Comparison of ENCODE assay signal across 12 mouse cellular contexts in genomic region chr11:120903159-120903850, GRCm38 (mm10). TPM values are rescaled to one million over a fixed set of nuclear protein-coding genes. Genes with fewer than 3 reads are reported as not detected.
DNase-seq lines count a peak whose midpoint lies in the region; ATAC-seq and TF ChIP-seq lines count a peak whose summit lies in the region.
"Had no signal": no experiment of that assay in that cellular context is flagged by ENCODE, and none has a peak within 500 bp of the region (broad histone marks: within the 10 kb centered on the region; RNA-seq: fewer than 3 reads in every experiment).

No protein-coding gene starts in this region.

- H3K4me2 ChIP-seq in liver, embryonic 14.5 days (ENCODE audit: low read depth): peak overlapping the region; percentile 23; the same call in 1 of the 2 replicates
- no peak overlapping the region for H3K4me2 ChIP-seq in forebrain, embryonic 13.5 days
- H3K4me2 ChIP-seq: hindbrain, embryonic 12.5 days; limb, embryonic 12.5 days had no signal

- WGBS in liver, embryonic 14.5 days (ENCODE audit: insufficient replicate concordance): 79% methylated on average over 24 of the region's 24 CpGs
- 86% methylated on average over 24 of the region's 24 CpGs for WGBS in forebrain, embryonic 13.5 days
- 83% methylated on average over 24 of the region's 24 CpGs for WGBS in limb, embryonic 10.5 days

- TF ChIP-seq EP300 in liver, embryonic 14.5 days (IDR thresholded peaks at IDR 0.05; ENCODE audit: low read depth): no peak

- no peak for ATAC-seq in liver, embryonic 14.5 days (ENCODE audit: insufficient read depth)
- no peak for ATAC-seq in forebrain, embryonic 13.5 days
- ATAC-seq: forebrain, postnatal 0 days had no signal

- no peaks in the 10 kb centered on the region for H3K9me3 ChIP-seq in liver, embryonic 14.5 days (ENCODE audit: control insufficient read depth, low read length)
- H3K9me3 ChIP-seq in forebrain, embryonic 13.5 days (replicated peaks): no peaks in the 10 kb centered on the region
- H3K9me3 ChIP-seq in limb, embryonic 10.5 days (replicated peaks): no peaks in the 10 kb centered on the region
- H3K9me3 ChIP-seq: hindbrain, embryonic 12.5 days; limb, embryonic 12.5 days had no signal

- H3K36me3 ChIP-seq in liver, embryonic 14.5 days (replicated peaks; ENCODE audit: control insufficient read depth, insufficient read depth, low read depth): no peaks in the 10 kb centered on the region
- peaks cover 30% of the 10 kb centered on the region for H3K36me3 ChIP-seq in forebrain, embryonic 13.5 days (ENCODE audit: poor library complexity, severe bottlenecking)
- peaks cover 37% of the 10 kb centered on the region for H3K36me3 ChIP-seq in limb, embryonic 10.5 days

- H3K27me3 ChIP-seq in liver, embryonic 14.5 days (ENCODE audit: control insufficient read depth, insufficient read depth, low read length): no peaks in the 10 kb centered on the region
- H3K27me3 ChIP-seq in forebrain, embryonic 13.5 days: no peaks in the 10 kb centered on the region
- H3K27me3 ChIP-seq in limb, embryonic 10.5 days (ENCODE audit: low read depth, poor library complexity, severe bottlenecking): no peaks in the 10 kb centered on the region
- H3K27me3 ChIP-seq: hindbrain, embryonic 12.5 days; limb, embryonic 12.5 days had no signal

- H3K4me1 ChIP-seq in liver, embryonic 14.5 days (replicated peaks; ENCODE audit: control insufficient read depth in 2 of 2, insufficient read depth in 2 of 2, low read length in 1 of 2): peaks cover 27 to 34% of the 10 kb centered on the region in 2 experiments
- H3K4me1 ChIP-seq in forebrain, embryonic 13.5 days: no peaks in the 10 kb centered on the region
- no peaks in the 10 kb centered on the region for H3K4me1 ChIP-seq in limb, embryonic 10.5 days
- H3K4me1 ChIP-seq: hindbrain, embryonic 12.5 days; limb, embryonic 12.5 days had no signal

- no peak overlapping the region for H3K9ac ChIP-seq in liver, embryonic 14.5 days (replicated peaks)
- no peak overlapping the region for H3K9ac ChIP-seq in forebrain, embryonic 13.5 days
- H3K9ac ChIP-seq: forebrain, postnatal 0 days; hindbrain, embryonic 12.5 days; limb, embryonic 12.5 days had no signal

- H3K27ac ChIP-seq in liver, embryonic 14.5 days: no peak overlapping the region
- no peak overlapping the region for H3K27ac ChIP-seq in forebrain, embryonic 13.5 days
- no peak overlapping the region for H3K27ac ChIP-seq in limb, embryonic 10.5 days
- H3K27ac ChIP-seq: hindbrain, embryonic 12.5 days; limb, embryonic 12.5 days had no signal

- TF ChIP-seq CTCF in liver, embryonic 14.5 days (IDR thresholded peaks at IDR 0.05; ENCODE audit: low read depth): no peak

- peak; percentile 32 for DNase-seq in kidney, adult 9 months
- DNase-seq in kidney, postnatal 14 days: no peak
- peak; percentile 12 for DNase-seq in right cerebral cortex, postnatal 25 days
- no peak for DNase-seq in right cerebral cortex, postnatal 14 days
- DNase-seq in liver, embryonic 14.5 days (ENCODE audit: low read depth in 3 of 3, low spot score in 3 of 3): no peak
- no peak for DNase-seq in cerebellum, postnatal 36 days
- no peak for DNase-seq in limb, embryonic 10.5 days (ENCODE audit: low spot score)
- DNase-seq: forebrain, postnatal 0 days; thymus, postnatal 25 days had no signal

- no peak overlapping the region for H3K4me3 ChIP-seq in liver, embryonic 14.5 days (ENCODE audit: insufficient read depth in 1 of 2, low read depth in 2 of 2, low read length in 2 of 2)
- no peak overlapping the region for H3K4me3 ChIP-seq in forebrain, embryonic 13.5 days
- H3K4me3 ChIP-seq in limb, embryonic 10.5 days: no peak overlapping the region
- H3K4me3 ChIP-seq: hindbrain, embryonic 12.5 days; limb, embryonic 12.5 days had no signal

RNA-seq across cellular contexts. Expression of gene Ccdc57, which starts 29.4 kb away (rescaled TPM):
- 1.2 and 1.4 TPM in 2 replicates for polyA plus RNA-seq in liver, embryonic 14.5 days (2012; rRNA removed)
- polyA plus RNA-seq in liver, embryonic 14.5 days (2014; fragmentation: Nextera tagmentation; extraction: Ambion mirVana): 1.3 and 1.4 TPM in 2 replicates
- polyA plus RNA-seq in forebrain, embryonic 13.5 days (2015; fragmentation: Nextera tagmentation; extraction: Ambion mirVana): 5.6 and 6.9 TPM in 2 replicates
- polyA plus RNA-seq in limb, embryonic 10.5 days (2016; fragmentation: Nextera tagmentation; extraction: Ambion mirVana): 7.0 and 7.2 TPM in 2 replicates

RNA-seq across cellular contexts. Expression of gene Slc16a3, which starts 45.0 kb away (rescaled TPM):
- 23.5 and 25.0 TPM in 2 replicates for polyA plus RNA-seq in liver, embryonic 14.5 days (2012; rRNA removed)
- 25.8 and 31.6 TPM in 2 replicates for polyA plus RNA-seq in liver, embryonic 14.5 days (2014; fragmentation: Nextera tagmentation; extraction: Ambion mirVana)
- polyA plus RNA-seq in forebrain, embryonic 13.5 days (2015; fragmentation: Nextera tagmentation; extraction: Ambion mirVana): 15.7 and 18.7 TPM in 2 replicates
- 119 and 165 TPM in 2 replicates for polyA plus RNA-seq in limb, embryonic 10.5 days (2016; fragmentation: Nextera tagmentation; extraction: Ambion mirVana)

Comparison
In these comparisons a context has a peak if more than half of its experiments do, and no peak if none do; other contexts are left out.
1. DNase-seq: peak in kidney, adult 9 months (single experiment) and right cerebral cortex, postnatal 25 days (single experiment); none in kidney, postnatal 14 days (single experiment), right cerebral cortex, postnatal 14 days (single experiment), liver, embryonic 14.5 days (0 of 3), cerebellum, postnatal 36 days (0 of 2) and limb, embryonic 10.5 days (single experiment).